Mouse (Mus musculus) erythroblast, adult 5-6 weeks (primary cell): Measurements from ENCODE around the gene Slc22a28. TPM values are rescaled to one million over a fixed set of nuclear protein-coding genes. Genes with fewer than 3 reads are reported as not detected.
"Not testable (repeated sequence)": the region's sequence is repeated elsewhere in the genome, so short reads cannot be mapped to it uniquely, and the experiment has no call there.

ENCODE experiments used
- ATAC-seq: replicated peaks from 2 replicates; pipeline ENCODE4 v1.8.0; 2016; ENCODE audit warnings: moderate number of reproducible peaks, mild to moderate bottlenecking, moderate TSS enrichment, inconsistent platforms; ENCODE audit not compliant: poor library complexity, low FRiP score, severe bottlenecking
- total RNA-seq, 2 experiments: library from RNA; stranded (forward) in 1 of 2; stranded (reverse) in 1 of 2; fragments of 150-400 nt in 1 of 2; fragments of 200-764, 138-1000 nt in 1 of 2; gene quantifications; 2 replicates each; pipeline versions ENCODE4 v1.2.3 to v1.2.4; 2015 to 2017; ENCODE audit warnings: low replicate concordance in 2 of 2

Gene Slc22a28
- not detected in 2 replicates for total RNA-seq (2015; ENCODE audit: low replicate concordance)
- total RNA-seq (2017; ENCODE audit: low replicate concordance) = not detected in 2 replicates

- not testable (repeated sequence) for ATAC-seq
These were observed at the start of gene Slc22a28 for GRCm38 (mm10) chr19:8131881-8132280. Slc22a28 (minus strand) TSS chr19:8131982.

GRCm38 (mm10) chr19:8148787-8149523 is 17.2 kb upstream of the Slc22a28 start:
- ATAC-seq = no peak

- ATAC-seq = not testable (repeated sequence)
These were observed 10.9 kb upstream of the Slc22a28 start for GRCm38 (mm10) chr19:8142716-8143115.

- not testable (repeated sequence) for ATAC-seq
These were observed 2.5 kb upstream of the Slc22a28 start for GRCm38 (mm10) chr19:8134127-8134841.

GRCm38 (mm10) chr19:8019904-8020349 is 111.9 kb downstream of the Slc22a28 start:
- no peak for ATAC-seq

- ATAC-seq = not testable (repeated sequence)
These were observed 112.4 kb downstream of the Slc22a28 start for GRCm38 (mm10) chr19:8019329-8019851.

- ATAC-seq = not testable (repeated sequence)
These were observed 113.2 kb downstream of the Slc22a28 start for GRCm38 (mm10) chr19:8018535-8018934.

Other genes starting within 250 kb of the Slc22a28 start
- not detected in 2 replicates for gene Slc22a27, start 166.0 kb downstream of the Slc22a28 start, total RNA-seq (2015; ENCODE audit: low replicate concordance)
- gene Slc22a27, start 166.0 kb downstream of the Slc22a28 start, total RNA-seq (2017; ENCODE audit: low replicate concordance) = not detected in 2 replicates
- gene Slc22a29, start 86.9 kb upstream of the Slc22a28 start, total RNA-seq (2015; ENCODE audit: low replicate concordance) = not detected in 2 replicates
- gene Slc22a29, start 86.9 kb upstream of the Slc22a28 start, total RNA-seq (2017; ENCODE audit: low replicate concordance) = not detected in 2 replicates